Comparison of ENCODE assay signal across 19 mouse cellular contexts in genomic region chr16:36128092-36128491, GRCm38 (mm10). TPM values are rescaled to one million over a fixed set of nuclear protein-coding genes. Genes with fewer than 3 reads are reported as not detected.
"Had no signal": no experiment of that assay in that cellular context is flagged by ENCODE, and none has a peak within 500 bp of the region (broad histone marks: within the 10 kb centered on the region; RNA-seq: fewer than 3 reads in every experiment).

No protein-coding gene starts in this region.

- H3K4me2 ChIP-seq: liver, embryonic 11.5 days; liver, embryonic 15.5 days; neural tube, embryonic 12.5 days had no signal

- DNase-seq: lung, adult 2 months; lung, postnatal 36 days; midbrain, embryonic 14.5 days; retina, postnatal 1 day; right cerebral cortex, postnatal 4 days; spleen, adult 18-20 months; thymus, adult 18-20 months; thymus, postnatal 14 days had no signal

- H3K27ac ChIP-seq: layer of hippocampus, adult 2 months; limb, embryonic 10.5 days; liver, embryonic 15.5 days; neural tube, embryonic 12.5 days had no signal

- H3K9me3 ChIP-seq: limb, embryonic 10.5 days; liver, embryonic 15.5 days; neural tube, embryonic 12.5 days had no signal

- H3K4me1 ChIP-seq: limb, embryonic 10.5 days; liver, embryonic 15.5 days; neural tube, embryonic 12.5 days had no signal

- H3K27me3 ChIP-seq: liver, embryonic 15.5 days; neural tube, embryonic 12.5 days had no signal

- ATAC-seq: intestine, embryonic 16.5 days; lung, postnatal 0 days had no signal

- H3K36me3 ChIP-seq: limb, embryonic 10.5 days; liver, embryonic 15.5 days; neural tube, embryonic 12.5 days had no signal

- H3K9ac ChIP-seq: liver, embryonic 15.5 days; neural tube, embryonic 12.5 days had no signal

- H3K4me3 ChIP-seq: layer of hippocampus, adult 2 months; limb, embryonic 10.5 days; liver, embryonic 15.5 days; neural tube, embryonic 12.5 days had no signal

RNA-seq across cellular contexts. Expression of gene Csta1, which starts 2.9 kb away (rescaled TPM):
- total RNA-seq: layer of hippocampus, adult 2 months; layer of hippocampus, postnatal 10 days; left cerebral cortex, adult 18-20 months; left cerebral cortex, postnatal 10 days; monocyte, adult 5-6 weeks had no signal
- polyA plus RNA-seq: intestine, embryonic 16.5 days; liver, embryonic 11.5 days; liver, embryonic 15.5 days; midbrain, embryonic 14.5 days had no signal

RNA-seq across cellular contexts. Expression of gene Stfa2l1, which starts 28.5 kb away (rescaled TPM):
- total RNA-seq: layer of hippocampus, adult 2 months; left cerebral cortex, adult 18-20 months; left cerebral cortex, postnatal 10 days; monocyte, adult 5-6 weeks had no signal
- polyA plus RNA-seq: limb, embryonic 10.5 days; midbrain, embryonic 14.5 days had no signal

RNA-seq across cellular contexts. Expression of gene Gm5483, which starts 55.9 kb away (rescaled TPM):
- total RNA-seq: layer of hippocampus, adult 2 months; left cerebral cortex, adult 18-20 months; left cerebral cortex, postnatal 10 days; monocyte, adult 5-6 weeks had no signal
- polyA plus RNA-seq: limb, embryonic 10.5 days; lung, adult 2 months; midbrain, embryonic 14.5 days had no signal
